Mouse (Mus musculus) lung, postnatal 14 days (tissue): ENCODE data around the gene Col15a1.

Experiments
- DNase-seq: peaks from one replicate; pipeline ENCODE4 v3.0.0; 2021

Gene Col15a1

DNA sequence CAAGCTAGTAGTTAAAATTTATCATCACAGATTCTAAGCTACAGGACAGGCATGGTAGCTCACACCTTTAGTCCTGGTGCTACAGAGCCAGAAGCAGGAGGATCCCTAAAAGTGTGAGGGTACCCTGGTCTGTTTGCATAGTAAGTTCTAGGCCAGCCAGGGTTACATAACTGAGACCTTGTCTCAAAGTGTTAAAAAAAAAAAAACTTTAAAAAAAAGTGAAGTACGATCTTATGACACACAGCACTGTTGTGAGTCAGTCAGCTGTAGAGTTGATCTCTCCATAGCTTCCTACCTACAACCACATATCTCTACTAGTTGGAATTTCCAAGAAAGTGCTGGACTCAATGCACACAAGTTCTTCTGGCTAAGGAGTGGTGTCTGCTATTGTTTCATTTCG, 67.0 kb downstream of the Col15a1 start:
- DNase-seq, result no peak

DNA sequence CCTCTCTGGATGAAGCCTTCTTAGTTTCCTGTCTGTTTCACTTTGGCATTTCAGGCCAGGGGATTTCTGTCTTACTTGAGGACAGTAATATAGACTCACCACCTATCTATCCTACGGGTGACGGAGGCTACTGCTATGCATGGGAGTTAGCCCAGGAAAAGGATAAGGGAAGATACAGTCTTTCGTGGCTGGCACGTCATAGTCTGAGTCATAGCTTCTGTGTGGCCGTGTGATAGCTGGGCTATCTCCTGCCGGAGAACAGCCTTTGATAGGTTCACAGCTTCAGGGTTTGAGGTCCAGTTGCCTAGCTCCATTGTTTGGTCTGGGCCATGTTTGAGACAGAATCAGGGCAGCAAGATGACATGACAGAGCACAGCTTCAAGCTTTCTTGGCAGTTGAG, 70.4 kb downstream of the Col15a1 start:
- DNase-seq, result no peak

DNA sequence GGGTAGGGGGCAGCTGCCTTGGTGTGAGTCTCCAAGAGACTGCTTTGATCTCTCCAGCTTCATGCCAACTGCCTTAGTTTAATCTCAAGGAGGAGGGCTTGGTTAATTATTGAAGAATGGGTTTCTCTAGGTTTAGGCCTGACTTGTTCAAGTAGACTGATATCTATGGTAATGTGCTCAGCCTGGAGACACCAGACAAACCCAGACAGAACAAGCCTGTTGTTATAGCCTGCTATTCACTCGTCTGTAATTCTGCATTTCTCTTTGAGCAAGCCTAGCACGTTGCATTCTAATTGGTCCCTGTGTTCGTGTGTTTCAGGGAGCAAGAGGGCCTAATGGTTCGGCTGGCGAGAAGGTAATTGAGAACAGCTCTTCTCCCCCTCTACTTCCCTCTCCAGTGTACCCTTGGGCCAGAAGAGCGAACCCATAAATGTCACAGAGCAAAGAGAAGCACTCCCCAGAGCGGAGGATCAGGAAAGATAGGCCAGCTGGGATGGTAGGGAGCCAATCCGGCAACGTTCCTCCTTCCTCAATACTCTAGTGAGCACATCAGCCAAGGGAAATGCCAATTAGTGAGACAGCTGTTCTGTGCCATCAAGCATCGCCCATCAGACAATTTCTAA, 71.2 kb downstream of the Col15a1 start:
- no peak for DNase-seq

GRCm38 (mm10) chr4:47280126-47280525, 72.2 kb downstream of the Col15a1 start:
- DNase-seq, result no peak

DNA sequence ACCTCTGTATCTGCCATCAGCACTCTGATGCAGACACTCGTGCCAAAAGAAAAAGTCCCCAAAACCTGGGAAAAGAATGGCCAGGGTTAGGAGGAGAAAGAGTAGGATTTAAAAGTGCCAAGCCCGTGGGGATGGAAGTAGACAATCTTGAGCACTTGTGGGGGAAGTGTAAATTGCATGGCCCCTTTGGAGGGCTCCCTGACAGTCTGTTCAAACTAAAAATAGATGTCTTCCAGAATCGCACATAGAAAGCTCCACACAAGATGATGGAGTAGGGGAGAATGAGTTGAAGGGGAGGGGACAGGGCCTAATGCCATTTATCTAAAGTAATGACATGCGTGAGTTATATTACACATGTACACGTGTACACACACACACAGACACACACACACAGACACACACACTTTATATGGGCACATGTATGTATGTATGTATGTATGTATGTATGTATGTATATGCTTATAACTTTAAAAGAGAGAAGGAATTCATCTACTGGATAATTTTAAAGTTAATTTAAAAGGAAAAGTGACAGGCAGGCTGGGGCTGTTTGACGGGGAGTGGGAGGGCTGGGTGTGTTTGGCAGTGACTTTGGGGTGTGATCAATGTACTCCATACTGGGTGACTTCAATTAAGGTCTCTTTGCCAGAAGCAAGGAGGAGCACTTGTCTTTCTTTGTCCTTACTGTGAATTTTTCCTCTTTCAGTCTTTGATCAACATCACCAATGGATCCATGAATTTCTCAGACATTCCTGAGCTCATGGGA, 74.1 kb downstream of the Col15a1 start:
- DNase-seq, result no peak

DNA sequence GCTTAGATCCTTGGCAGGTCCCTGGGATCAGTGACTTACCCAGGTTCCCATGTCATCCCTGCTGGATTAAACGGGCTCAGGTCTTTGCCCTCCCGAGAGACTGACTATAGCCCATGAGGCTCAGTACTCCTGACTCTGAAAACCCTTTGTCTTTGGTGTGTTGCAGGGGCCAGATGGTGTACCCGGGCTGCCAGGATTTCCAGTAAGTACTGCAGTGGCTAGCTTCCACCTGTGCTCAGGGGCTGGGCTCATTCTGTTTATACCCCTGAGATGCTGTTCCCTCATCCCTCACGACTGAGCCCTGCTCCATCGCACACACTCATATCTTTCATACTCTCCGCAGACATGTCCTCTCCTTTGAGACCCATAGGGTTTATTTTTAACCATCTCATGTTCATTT, 76.3 kb downstream of the Col15a1 start:
- DNase-seq, result no peak

DNA sequence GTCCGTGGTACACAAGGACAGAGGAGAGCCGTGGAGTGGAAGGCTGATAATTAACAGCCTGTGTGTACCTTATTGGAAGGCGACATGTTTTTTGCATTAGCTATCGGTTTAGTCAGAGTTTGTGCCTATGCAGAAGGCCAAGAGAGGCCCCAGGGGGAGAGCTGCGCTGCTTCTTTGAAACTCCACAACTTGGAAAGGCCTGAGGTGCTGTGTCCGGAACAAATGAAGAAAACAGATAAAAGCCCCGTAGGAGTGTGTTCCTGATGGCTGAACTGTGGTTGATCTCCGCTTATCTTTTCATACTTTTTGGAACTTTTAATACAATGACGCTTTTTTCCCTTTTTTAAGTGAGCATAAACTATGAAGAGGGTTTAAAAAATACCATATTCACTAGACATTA, 76.9 kb downstream of the Col15a1 start:
- DNase-seq, result no peak

DNA sequence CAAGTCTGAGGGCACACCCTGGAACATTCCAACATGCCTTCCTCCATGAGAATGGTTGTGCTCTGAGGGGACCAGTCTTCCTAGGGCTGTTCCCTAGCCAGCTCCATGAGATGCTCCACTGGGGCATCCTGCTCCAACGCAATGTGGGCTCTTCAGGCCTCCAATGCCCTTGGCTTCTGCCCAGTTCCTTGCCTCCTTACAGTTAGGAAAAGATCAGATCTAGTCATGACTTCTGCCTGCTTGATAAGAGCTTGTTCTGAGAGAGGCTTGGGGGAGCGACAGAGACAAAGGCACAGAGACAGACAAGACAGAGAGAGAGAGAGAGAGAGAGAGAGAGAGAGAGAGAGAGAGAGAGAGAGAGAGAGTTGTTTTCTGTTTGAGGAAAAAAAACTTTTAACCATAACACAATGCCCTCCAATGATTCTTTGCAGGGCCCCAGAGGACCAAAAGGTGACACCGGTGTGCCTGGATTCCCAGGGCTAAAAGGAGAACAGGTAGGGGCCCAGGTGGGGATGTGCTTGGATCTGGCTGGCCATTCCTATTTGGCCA, 78.7 kb downstream of the Col15a1 start:
- no peak for DNase-seq

DNA sequence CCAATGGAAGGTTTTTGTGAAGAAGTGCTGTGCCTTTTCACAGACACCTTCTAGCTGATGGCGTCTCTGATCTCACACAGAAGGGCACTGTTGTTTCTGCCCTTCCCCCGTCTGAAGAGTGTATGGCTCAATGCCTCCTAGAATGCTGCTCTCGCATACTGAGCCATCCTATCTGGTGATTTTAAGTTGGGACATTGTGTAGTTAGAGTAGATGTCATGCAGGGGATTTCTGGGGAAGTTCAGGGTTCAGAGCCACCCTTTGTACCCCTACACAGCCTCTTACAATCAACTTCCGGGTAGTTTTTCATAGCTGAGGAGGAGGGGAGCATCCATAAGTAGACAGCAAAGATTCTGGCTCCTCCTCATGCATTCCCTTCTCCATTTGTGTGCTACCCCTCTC, 79.5 kb downstream of the Col15a1 start:
- DNase-seq, result no peak

DNA sequence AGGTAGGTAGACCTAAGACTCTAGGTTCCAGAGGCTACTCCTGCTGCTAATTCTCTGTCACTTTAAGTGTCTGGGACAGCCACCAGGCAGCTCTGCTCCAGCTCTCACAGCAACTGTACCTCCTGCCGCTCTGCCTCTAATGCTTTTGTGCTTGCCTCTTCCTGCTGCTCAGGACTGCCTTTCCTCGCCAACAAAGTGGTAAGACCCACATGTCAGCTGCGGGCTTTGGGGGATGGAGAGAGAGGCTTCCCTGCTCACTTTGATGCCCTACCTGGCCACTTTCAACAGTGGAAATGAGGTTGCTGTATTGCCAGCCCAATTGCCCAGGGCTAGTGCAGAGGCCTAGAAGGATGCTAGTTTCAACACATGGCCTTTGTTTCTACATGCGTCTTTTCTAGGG, 80.3 kb downstream of the Col15a1 start:
- DNase-seq, result no peak

- no peak for DNase-seq
Measured at GRCm38 (mm10) chr4:47289526-47289925, 81.6 kb downstream of the Col15a1 start.

- no peak for DNase-seq
Measured at GRCm38 (mm10) chr4:47290448-47290847, 82.5 kb downstream of the Col15a1 start.

GRCm38 (mm10) chr4:47291013-47291412, 83.1 kb downstream of the Col15a1 start:
- DNase-seq, result no peak

GRCm38 (mm10) chr4:47292956-47293355, 85.0 kb downstream of the Col15a1 start:
- no peak for DNase-seq

DNA sequence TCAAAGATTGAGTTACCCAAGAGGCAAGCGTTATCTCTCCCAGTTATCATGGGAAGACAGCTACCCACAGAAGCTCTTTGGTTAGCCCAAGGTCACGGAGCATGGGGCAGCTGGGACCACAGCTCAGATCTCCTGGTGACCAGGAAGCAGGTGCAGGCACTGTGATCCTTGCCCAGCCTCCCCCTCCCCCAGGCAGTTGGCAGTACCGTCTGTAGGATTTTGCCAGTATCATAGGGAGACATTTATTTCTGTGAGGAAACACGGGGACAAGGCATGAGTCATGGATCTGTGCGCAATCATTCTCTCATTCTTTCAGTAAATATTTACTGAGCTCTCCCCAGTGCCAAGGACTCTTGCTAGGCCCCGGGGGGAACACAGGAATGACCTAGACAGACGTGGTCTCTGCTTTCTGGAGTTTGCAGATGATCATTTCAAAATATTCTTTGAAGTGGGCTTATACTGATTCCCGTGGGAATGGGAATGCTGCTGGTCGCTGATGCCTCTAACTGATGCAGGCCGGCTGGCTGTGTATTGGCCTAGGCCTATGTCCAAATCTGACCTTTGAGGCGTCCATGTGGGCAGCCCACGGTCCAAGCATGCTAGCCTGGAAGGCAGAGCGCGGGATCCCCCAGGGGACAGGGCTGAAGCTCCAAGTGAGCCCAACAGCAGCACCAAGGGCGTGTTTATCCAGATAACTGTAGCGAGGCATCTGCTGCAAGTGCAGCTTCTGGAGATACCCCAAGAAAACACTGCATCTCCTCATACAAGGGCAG, 86.0 kb downstream of the Col15a1 start:
- DNase-seq, result peak; percentile 73

- DNase-seq, result no peak
Measured at GRCm38 (mm10) chr4:47294544-47295070, 86.6 kb downstream of the Col15a1 start.

DNA sequence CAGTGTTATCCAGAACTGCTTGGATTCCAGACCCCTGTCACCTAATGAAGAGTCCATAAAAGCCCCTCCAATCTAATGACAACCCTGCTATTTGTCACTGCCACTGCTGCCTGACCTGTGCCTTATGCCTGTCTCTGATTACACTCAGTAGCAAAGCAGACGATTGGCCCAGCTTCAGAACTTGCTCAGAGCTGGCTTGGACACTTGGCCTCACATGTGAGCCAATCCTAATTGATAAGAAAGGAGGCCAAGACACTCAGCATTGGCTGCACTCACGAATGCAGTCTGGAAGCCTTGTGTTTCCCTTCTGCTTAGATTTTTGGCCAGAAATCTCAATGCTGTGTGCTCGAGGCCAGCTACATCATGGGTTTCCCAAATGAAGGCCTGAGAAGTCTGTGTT, 87.6 kb downstream of the Col15a1 start:
- peak; percentile 56 for DNase-seq

GRCm38 (mm10) chr4:47300701-47301100, 92.7 kb downstream of the Col15a1 start:
- DNase-seq, result no peak

DNA sequence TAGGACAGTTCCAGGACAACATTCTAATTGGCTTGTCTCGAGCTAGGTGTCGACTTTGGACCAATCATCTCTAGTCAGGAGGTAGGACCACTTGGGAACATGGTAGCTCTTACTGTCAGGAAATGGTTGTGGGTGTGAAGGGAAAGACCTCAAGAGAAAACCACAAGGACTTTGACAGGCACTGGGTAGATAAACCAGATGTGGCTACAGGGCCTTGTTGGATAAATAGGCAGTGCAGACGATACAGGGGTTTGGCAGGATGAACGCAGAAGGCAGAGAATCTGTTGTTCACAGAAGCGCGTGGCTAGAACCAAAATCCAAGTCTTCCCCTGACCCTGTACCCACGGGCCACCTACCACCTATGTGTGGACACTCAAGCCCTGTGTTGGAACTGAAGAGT, 94.6 kb downstream of the Col15a1 start:
- DNase-seq, result no peak

DNA sequence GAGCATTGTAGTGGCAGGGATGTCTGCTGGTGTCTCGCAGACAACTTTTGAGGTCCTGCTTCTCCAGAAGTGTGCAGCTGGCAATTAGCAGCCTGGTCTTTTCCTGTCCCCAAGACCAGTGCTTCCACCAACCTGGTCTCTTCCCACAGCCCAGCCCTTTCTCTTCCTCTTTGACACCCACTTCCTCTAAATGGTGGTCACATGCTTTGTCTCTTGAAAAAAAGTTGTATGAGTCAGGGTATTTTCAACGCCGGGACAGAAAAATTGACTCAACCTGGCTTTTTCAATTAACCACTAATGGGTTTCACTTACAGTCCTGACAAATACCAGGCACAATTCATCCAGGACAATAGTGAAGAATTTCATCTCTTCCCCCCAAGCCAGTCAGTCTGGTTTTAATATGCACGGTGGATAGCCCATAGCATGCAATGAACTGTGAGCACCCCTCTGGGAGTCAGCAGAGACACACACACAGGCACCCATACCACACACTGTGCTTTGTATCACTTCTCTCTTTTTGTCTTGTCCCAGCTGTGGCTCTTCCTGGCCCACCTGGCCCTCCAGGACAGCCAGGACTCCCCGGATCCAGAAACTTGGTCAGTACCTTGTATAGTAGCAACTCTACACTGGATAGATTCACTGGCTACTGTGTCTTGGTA, 95.5 kb downstream of the Col15a1 start:
- DNase-seq, result no peak

- DNase-seq, result no peak
Measured at GRCm38 (mm10) chr4:47309886-47310625, 102.1 kb downstream of the Col15a1 start.

- DNase-seq, result peak; percentile 40
Measured at GRCm38 (mm10) chr4:47310812-47311211, 102.9 kb downstream of the Col15a1 start.
